Mouse (Mus musculus): ENCODE measurements around the gene Exoc3l4. TPM values are rescaled to one million over a fixed set of nuclear protein-coding genes. Genes with fewer than 3 reads are reported as not detected.

Gene Exoc3l4
- total RNA-seq, 2 experiments from 2014 or later: 0.56 to 1.5 TPM

DNA sequence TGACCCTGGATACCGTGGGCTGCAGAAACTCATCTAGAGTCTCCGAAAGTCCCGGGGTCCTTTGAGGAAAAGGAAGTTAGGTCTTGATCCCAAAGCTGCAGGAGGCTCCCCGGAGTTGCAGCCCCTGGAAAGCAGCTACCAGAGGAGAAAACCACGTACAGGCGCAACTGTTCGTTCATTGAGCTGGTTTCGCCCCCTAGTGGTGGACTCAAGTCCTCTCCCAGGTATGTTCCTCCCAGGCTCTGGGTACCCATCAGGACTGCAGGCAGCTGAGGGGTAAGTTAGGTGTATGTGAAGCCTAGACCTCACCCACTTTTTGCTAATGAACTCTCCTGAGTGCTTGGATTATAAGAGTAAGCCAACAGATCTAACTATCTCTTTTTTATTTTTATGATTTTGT lies 52.7 kb downstream of the Exoc3l4 start:
- peak; percentile 79 for DNase-seq
- TF ChIP-seq CTCF (IDR thresholded peaks at IDR 0.05): peak; percentile 88
- Histone ChIP-seq H3K27ac (no peak overlapping the region), H3K4me3 (no peak overlapping the region)
- intact Hi-C loops (cut with DNase I): loop anchor here (2.0 kb wide), 1 partner anchor 43 kb away; no protein-coding TSS in a partner anchor

DNA sequence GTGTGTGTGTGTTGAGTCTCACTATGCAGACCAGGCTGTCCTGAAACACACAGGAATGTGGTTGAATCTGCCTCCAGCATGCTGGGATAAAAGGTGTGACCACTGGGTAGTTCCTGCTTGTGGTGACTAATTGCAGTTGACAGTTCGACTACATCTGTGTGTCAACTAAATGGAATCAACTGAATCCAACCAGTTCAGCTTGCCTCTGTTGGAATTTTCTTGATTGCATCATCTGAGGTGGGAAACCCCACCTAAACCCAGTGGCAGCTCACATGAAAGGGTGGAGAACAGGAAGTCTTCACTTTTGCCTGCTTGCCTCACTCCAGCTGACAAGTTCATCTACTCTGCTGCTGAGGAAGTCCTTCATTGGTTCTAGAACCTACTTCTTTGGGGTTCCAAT lies 54.3 kb downstream of the Exoc3l4 start:
- no peak for TF ChIP-seq CTCF (IDR thresholded peaks at IDR 0.05)
- DNase-seq: no peak
- H3K4me3 ChIP-seq: no peak overlapping the region
- H3K27ac ChIP-seq: no peak overlapping the region
- intact Hi-C loops (cut with DNase I): no loop called here

DNA sequence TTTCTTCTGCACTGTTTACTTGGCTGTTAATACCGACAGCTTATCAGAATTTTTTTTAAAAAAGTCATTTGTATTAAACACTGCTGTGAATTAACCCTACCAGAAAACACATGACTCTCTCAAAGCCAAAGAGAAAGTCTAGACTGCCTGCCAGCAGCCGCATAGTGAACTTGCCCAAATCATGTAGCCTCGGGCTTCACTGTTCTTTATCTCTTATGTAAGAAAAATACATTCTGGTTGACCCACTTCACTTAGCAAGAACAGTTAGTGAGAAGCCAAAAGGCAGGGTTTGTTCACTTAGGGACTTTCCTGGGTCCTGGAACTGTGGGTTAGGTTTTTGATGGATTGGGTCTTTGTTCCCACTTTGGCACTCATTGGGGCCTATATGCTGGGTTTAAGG lies 54.9 kb downstream of the Exoc3l4 start:
- DNase-seq: no peak
- Histone ChIP-seq H3K27ac (no peak overlapping the region), H3K4me3 (no peak overlapping the region)
- intact Hi-C loops (cut with DNase I): no loop called here
- no peak for TF ChIP-seq CTCF (IDR thresholded peaks at IDR 0.05)

DNA sequence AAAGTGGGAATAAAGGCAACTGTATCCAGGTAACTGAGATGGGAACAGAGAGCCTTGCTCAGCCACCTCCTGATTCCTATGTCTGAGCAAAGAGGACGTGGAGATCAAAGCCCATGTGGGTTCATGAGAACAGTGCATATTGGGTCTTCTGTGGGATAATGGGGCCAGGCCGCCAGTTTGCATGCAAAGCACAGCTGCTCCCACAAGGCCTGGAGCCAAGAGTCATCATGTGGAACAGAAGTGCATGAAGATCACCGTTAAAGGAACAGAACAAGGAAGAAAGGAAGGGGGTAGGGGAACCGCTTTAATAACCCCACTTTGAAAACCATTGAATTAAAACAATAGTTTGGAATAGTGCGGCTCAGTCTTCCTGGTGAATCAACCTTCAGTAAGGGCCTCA lies 56.1 kb downstream of the Exoc3l4 start:
- TF ChIP-seq CTCF (IDR thresholded peaks at IDR 0.05): no peak
- H3K27ac ChIP-seq: no peak overlapping the region
- no peak for DNase-seq
- no peak overlapping the region for H3K4me3 ChIP-seq
- intact Hi-C loops (cut with DNase I): no loop called here

DNA sequence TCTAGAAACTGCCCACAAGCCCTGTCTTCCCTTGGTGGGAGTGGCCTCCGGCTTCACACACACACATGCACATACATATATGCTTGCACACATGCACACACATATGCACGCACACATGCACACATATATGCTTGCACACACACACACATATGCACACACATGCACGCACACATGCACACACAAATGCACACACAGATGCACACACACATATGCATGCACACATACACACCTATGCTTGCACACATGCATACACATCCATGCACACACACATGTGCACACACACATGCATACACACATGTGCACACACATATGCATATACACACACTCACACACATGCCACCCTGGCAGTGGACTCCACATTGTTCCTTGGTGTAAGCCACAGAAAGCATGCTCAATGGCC lies 57.6 kb downstream of the Exoc3l4 start:
- intact Hi-C loops (cut with DNase I): no loop called here
- no peak for DNase-seq
- TF ChIP-seq CTCF (IDR thresholded peaks at IDR 0.05): no peak
- no peak overlapping the region for H3K4me3 ChIP-seq
- H3K27ac ChIP-seq: no peak overlapping the region

DNA sequence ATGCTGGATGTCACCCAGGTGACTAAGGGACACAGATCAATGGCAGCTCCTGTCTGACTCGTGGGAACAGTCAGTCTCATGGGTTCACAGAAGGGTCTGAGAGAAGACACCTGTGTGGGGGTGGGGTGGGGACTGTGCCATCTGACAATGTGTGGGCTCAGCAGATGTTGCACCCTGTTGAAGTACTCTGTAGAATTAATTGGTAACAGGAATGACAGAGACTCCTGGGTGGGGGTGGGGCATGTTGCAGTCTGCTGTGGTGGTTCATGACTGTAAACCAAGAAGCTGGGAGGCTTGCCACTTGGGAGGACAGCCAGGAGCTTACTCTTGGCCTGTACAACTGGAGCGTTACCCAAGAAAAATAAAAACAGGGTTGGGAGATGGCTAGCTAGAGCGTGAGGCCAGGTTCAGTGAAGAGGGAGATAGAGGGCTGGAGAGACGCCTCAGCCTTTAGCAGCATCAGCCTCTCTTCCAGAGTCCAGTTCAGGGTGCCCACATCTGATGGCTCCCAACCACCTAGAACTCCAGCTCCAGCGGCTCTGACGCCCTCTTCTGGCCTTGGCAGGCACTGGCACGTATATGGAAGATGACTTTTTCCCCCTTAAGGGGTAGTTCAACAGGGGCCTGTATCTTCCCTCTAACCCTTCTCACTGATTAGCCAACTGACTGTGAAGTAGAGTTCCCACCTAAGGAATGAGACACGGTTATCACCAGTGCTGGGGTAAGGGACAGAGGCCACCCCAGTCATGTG lies 58.3 kb downstream of the Exoc3l4 start:
- peak; percentile 95 for DNase-seq
- Histone ChIP-seq H3K4me3 (no peak overlapping the region), H3K27ac (peak overlapping the region; percentile 68)
- peak; percentile 51 for TF ChIP-seq CTCF (IDR thresholded peaks at IDR 0.05)
- intact Hi-C loops (cut with DNase I): no loop called here

DNA sequence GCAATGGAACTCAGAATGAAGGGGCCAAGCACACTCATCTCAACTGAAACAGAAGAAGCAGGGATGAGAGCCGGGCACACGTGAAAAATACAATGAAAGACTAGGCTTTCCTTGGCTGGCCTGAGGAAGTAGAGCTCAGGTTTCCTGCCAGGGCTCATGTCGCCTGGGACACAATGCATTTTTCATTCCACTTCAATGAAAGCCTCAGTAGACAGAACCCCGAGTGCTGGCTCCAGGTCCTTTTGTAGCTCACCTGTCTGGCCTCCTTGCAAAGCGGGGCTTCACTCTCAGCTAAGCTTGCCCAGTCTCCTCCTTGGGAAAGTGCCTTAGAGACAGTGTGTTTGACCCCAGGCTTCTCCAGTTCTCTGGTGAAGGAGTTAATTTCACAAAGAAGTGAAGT lies 62.1 kb downstream of the Exoc3l4 start:
- no peak for DNase-seq
- no peak overlapping the region for H3K4me3 ChIP-seq
- no peak overlapping the region for H3K27ac ChIP-seq
- TF ChIP-seq CTCF (IDR thresholded peaks at IDR 0.05): no peak
- intact Hi-C loops (cut with DNase I): no loop called here

DNA sequence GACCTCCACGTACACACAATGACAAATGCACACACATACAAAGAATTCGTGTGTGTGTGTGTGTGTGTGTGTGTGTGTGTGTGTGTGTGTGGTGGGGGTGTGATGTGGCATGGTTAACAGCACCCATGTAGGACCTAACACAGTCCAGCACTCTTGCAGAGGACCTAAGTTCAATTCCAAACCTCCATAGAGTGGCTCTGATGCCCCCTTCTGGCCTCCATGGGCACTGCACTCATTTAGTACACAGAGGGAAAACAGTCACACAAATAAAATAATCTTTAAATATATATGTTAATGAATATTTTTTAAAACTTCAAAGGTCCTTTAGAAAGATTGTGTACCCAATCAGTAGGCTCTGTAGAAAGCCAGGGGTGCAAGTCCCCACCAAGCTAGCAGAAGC lies 63.1 kb downstream of the Exoc3l4 start:
- no peak for DNase-seq
- intact Hi-C loops (cut with DNase I): no loop called here
- Histone ChIP-seq H3K27ac (no peak overlapping the region), H3K4me3 (no peak overlapping the region)
- TF ChIP-seq CTCF (IDR thresholded peaks at IDR 0.05): peak; percentile 75

Other genes with a start within 250 kb of the Exoc3l4 start
- gene 4930595D18Rik, start 232.5 kb upstream of the Exoc3l4 start, total RNA-seq (2021): under 1 TPM in 1 of 2 experiments, not detected in 1; 0.28 TPM
- not detected for gene Amn, start 145.9 kb upstream of the Exoc3l4 start, total RNA-seq (2021)
- 10 to 100 TPM; 16.3 to 24.3 TPM for gene Cdc42bpb, start 39.3 kb upstream of the Exoc3l4 start, total RNA-seq (2021)
- not detected for gene Lbhd2, start 10.2 kb upstream of the Exoc3l4 start, total RNA-seq (2021)
- gene Tnfaip2, start 25.5 kb downstream of the Exoc3l4 start, total RNA-seq (2021): 10 to 100 TPM; 29.1 to 54.8 TPM
- under 1 TPM; 0.20 to 0.33 TPM for gene Gm266, start 68.8 kb downstream of the Exoc3l4 start, total RNA-seq (2021)
- 100 to 1,000 TPM; 160 to 166 TPM for gene Eif5, start 121.0 kb downstream of the Exoc3l4 start, total RNA-seq (2021)
- gene Mark3, start 157.5 kb downstream of the Exoc3l4 start, total RNA-seq (2021): 10 to 100 TPM; 48.2 to 60.7 TPM

All from gastrocnemius, adult 2 months (tissue).